28 mouse cellular contexts compared by ENCODE assay signal in genomic region chr7:140949255-140949654, GRCm38 (mm10). TPM values are rescaled to one million over a fixed set of nuclear protein-coding genes. Genes with fewer than 3 reads are reported as not detected.
"Had no signal": no experiment of that assay in that cellular context is flagged by ENCODE, and none has a peak within 500 bp of the region (broad histone marks: within the 10 kb centered on the region; RNA-seq: fewer than 3 reads in every experiment).

No protein-coding gene starts in this region.

- H3K27me3 ChIP-seq: kidney, embryonic 15.5 days; liver, embryonic 13.5 days; midbrain, embryonic 12.5 days; midbrain, embryonic 15.5 days; neural tube, embryonic 13.5 days had no signal

- H3K9ac ChIP-seq: kidney, embryonic 15.5 days; liver, embryonic 13.5 days; lung, embryonic 14.5 days; midbrain, embryonic 12.5 days; midbrain, embryonic 15.5 days; neural tube, embryonic 13.5 days had no signal

- H3K27ac ChIP-seq: kidney, embryonic 15.5 days; left cerebral cortex, adult 2 months; liver, embryonic 13.5 days; macrophage; midbrain, embryonic 12.5 days; midbrain, embryonic 15.5 days; neural tube, embryonic 13.5 days had no signal

- ATAC-seq: lung, postnatal 0 days; midbrain, embryonic 15.5 days had no signal

- H3K4me2 ChIP-seq: kidney, embryonic 15.5 days; liver, embryonic 13.5 days; lung, embryonic 14.5 days; midbrain, embryonic 12.5 days; midbrain, embryonic 15.5 days; neural tube, embryonic 13.5 days had no signal

- H3K4me3 ChIP-seq: kidney, embryonic 15.5 days; left cerebral cortex, adult 2 months; liver, embryonic 13.5 days; midbrain, embryonic 12.5 days; midbrain, embryonic 15.5 days; neural tube, embryonic 13.5 days had no signal

- H3K9me3 ChIP-seq: kidney, embryonic 15.5 days; liver, embryonic 13.5 days; midbrain, embryonic 12.5 days; midbrain, embryonic 15.5 days; neural tube, embryonic 13.5 days had no signal

- DNase-seq: kidney, adult 8-10 months; kidney, postnatal 10 days; kidney, postnatal 36 days; layer of hippocampus, postnatal 36 days; liver, embryonic 13.5 days; lung, embryonic 14.5 days; right cerebral cortex, adult 18-20 months; right cerebral cortex, postnatal 14 days; right cerebral cortex, postnatal 4 days; thymus, adult 2 months; thymus, postnatal 14 days; thymus, postnatal 4 days had no signal

- H3K36me3 ChIP-seq: midbrain, embryonic 12.5 days; midbrain, embryonic 15.5 days; neural tube, embryonic 13.5 days had no signal

- H3K4me1 ChIP-seq: midbrain, embryonic 15.5 days had no signal

RNA-seq across cellular contexts. Expression of gene Ifitm5, which starts 0.8 kb away (rescaled TPM):
- total RNA-seq: layer of hippocampus, adult 8-10 months; layer of hippocampus, postnatal 10 days; layer of hippocampus, postnatal 36 days; left cerebral cortex, adult 2 months; left cerebral cortex, postnatal 10 days; left cerebral cortex, postnatal 36 days had no signal

RNA-seq across cellular contexts. Expression of gene Gm45717, which starts 6.5 kb away (rescaled TPM):
- total RNA-seq: layer of hippocampus, adult 8-10 months; layer of hippocampus, postnatal 10 days; layer of hippocampus, postnatal 36 days; left cerebral cortex, adult 2 months; left cerebral cortex, postnatal 10 days; left cerebral cortex, postnatal 36 days; neutrophil, adult 5-6 weeks had no signal
- polyA plus RNA-seq: limb, embryonic 11.5 days; limb, embryonic 14.5 days; liver, embryonic 13.5 days; liver, embryonic 16.5 days; lung, embryonic 14.5 days; macrophage; midbrain, embryonic 12.5 days; midbrain, embryonic 15.5 days; neural tube, embryonic 13.5 days; stomach, embryonic 14.5 days; thymus, adult 2 months had no signal
